Mouse (Mus musculus): ENCODE results near the gene Wdr20rt. TPM values are rescaled to one million over a fixed set of nuclear protein-coding genes. Genes with fewer than 3 reads are reported as not detected.

Gene Wdr20rt
- polyA plus RNA-seq, 1 experiment from 2014 or later = not detected

DNA sequence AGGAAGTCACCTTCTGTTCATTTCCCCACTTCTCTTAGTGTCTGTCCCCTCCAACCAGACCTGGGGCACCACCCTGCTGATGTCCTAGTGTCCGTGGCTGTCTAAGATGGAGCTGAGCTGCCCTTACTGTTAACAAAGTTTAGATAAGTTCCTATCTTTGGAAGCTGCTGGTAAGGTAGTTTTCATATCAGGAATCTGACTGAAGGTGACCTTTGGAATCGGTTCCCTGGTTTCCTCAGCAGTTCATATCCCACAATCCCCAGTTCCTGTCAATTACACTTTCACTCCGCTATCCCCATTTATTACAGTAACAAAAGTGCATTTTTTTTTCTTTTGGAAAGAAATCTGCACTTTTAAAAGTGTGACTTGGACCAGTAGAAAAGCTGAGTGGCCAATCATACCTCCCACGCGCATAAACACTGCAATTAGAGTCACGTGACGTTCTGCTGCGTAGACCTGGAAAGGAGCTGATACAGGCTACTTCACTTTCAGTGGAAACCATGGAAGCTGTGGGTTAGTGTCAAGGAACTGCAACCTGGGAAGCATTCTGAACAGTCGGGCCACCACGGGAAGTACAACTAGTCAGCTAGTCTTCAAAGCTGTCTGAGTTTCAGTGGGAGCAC, 24.9 kb downstream of the Wdr20rt start:
- no peak overlapping the region for H3K4me2 ChIP-seq (ENCODE audit: low read depth, low read length)
- H3K9ac ChIP-seq (ENCODE audit: low read length) = no peak overlapping the region
- no peaks in the 10 kb centered on the region for H3K4me1 ChIP-seq (replicated peaks; ENCODE audit: control insufficient read depth, insufficient read depth, low read length)
- H3K9me3 ChIP-seq (ENCODE audit: control insufficient read depth, low read length) = no peaks in the 10 kb centered on the region
- no peak overlapping the region for H3K4me3 ChIP-seq (ENCODE audit: low read length)
- no peak overlapping the region for H3K27ac ChIP-seq (ENCODE audit: low read length)
- 81% methylated on average over 10 of the region's 10 CpGs for WGBS
- H3K27me3 ChIP-seq (ENCODE audit: control insufficient read depth, insufficient read depth, low read depth, low read length) = no peaks in the 10 kb centered on the region
- no peak for ATAC-seq (ENCODE audit: low read depth)
- no peaks in the 10 kb centered on the region for H3K36me3 ChIP-seq (ENCODE audit: control insufficient read depth, insufficient read depth, low read length)

GRCm38 (mm10) chr12:65256887-65257286, 31.6 kb downstream of the Wdr20rt start:
- no peaks in the 10 kb centered on the region for H3K9me3 ChIP-seq (ENCODE audit: control insufficient read depth, low read length)
- H3K9ac ChIP-seq (ENCODE audit: low read length) = no peak overlapping the region
- no peak overlapping the region for H3K4me3 ChIP-seq (ENCODE audit: low read length)
- H3K4me2 ChIP-seq (ENCODE audit: low read depth, low read length) = no peak overlapping the region
- no peaks in the 10 kb centered on the region for H3K27me3 ChIP-seq (ENCODE audit: control insufficient read depth, insufficient read depth, low read depth, low read length)
- H3K27ac ChIP-seq (ENCODE audit: low read length) = no peak overlapping the region
- ATAC-seq (ENCODE audit: low read depth) = no peak
- no peaks in the 10 kb centered on the region for H3K36me3 ChIP-seq (ENCODE audit: control insufficient read depth, insufficient read depth, low read length)
- H3K4me1 ChIP-seq (replicated peaks; ENCODE audit: control insufficient read depth, insufficient read depth, low read length) = no peaks in the 10 kb centered on the region

GRCm38 (mm10) chr12:65258212-65259138, 33.2 kb downstream of the Wdr20rt start:
- H3K27me3 ChIP-seq (ENCODE audit: control insufficient read depth, insufficient read depth, low read depth, low read length) = no peaks in the 10 kb centered on the region

DNA sequence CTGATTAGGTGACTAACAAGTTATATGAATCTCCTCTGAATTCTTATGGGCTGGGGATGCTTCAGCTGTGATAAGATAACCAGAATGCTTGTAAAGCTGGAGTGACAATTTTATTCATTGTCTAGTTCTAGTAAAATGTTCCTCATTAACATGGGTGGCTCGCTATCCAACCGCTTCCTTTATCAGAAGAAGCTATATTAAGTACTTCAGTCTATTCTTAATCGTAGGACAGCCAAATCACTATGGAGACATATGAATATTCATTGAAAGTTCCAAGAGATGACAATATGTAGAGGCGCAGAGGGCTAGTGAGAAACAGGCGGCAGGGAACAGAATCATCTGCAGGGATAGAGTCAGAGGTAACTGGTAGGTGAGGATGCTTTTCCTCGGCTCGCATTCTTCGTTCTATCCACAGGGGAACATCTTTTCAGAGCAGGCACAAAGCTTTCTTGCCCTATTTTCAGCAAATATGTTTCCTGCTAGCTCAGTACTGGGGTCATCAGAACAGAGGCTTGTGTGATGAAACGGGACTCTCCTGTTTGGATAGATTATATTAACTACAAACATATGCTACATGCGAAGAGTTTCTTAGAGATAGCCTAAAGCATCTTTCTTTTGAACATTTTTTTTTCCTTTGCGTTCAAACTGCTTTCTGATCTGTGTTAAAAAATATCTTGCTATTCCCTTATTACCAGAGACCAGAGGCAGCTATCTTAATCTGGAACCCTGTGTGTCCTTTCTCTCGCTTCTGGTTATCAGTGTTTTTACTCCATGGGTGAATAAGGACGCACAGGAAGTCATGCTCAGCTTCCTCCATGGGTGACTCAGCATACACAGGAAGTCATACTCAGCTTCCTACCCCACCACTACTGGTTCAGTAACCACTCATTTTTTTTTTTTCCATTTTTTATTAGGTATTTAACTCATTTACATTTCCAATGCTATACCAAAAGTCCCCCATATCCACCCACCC, 34.1 kb downstream of the Wdr20rt start:
- WGBS = 59% methylated on average over 13 of the region's 13 CpGs

More at GRCm38 (mm10) chr12:65258212-65259138, 33.2 kb downstream of the Wdr20rt start:
- 20% methylated on average over 19 of the region's 19 CpGs for WGBS
- no peak overlapping the region for H3K27ac ChIP-seq (ENCODE audit: low read length)
- 0 out of 2 replicates have a peak, but pooled peaks have one; percentile 64 for ATAC-seq (ENCODE audit: low read depth)
- peak overlapping the region; percentile 52 for H3K4me2 ChIP-seq (ENCODE audit: low read depth, low read length)
- no peaks in the 10 kb centered on the region for H3K36me3 ChIP-seq (ENCODE audit: control insufficient read depth, insufficient read depth, low read length)
- H3K9me3 ChIP-seq (ENCODE audit: control insufficient read depth, low read length) = no peaks in the 10 kb centered on the region
- peak overlapping the region; percentile 25 for H3K4me3 ChIP-seq (ENCODE audit: low read length)
- H3K4me1 ChIP-seq (replicated peaks; ENCODE audit: control insufficient read depth, insufficient read depth, low read length) = no peaks in the 10 kb centered on the region
- H3K9ac ChIP-seq (ENCODE audit: low read length) = no peak overlapping the region

GRCm38 (mm10) chr12:65268311-65268984, 43.1 kb downstream of the Wdr20rt start:
- no peak for ATAC-seq (ENCODE audit: low read depth)
- H3K9ac ChIP-seq (ENCODE audit: low read length) = no peak overlapping the region

More for the DNA sequence above, 34.1 kb downstream of the Wdr20rt start:
- ATAC-seq (ENCODE audit: low read depth) = no peak
- Histone ChIP-seq H3K4me2 (ENCODE audit: low read depth, low read length) (peak overlapping the region; percentile 52), H3K4me3 (ENCODE audit: low read length) (peak overlapping the region; percentile 25; the same call in 1 of the 2 replicates), H3K27ac (ENCODE audit: low read length) (no peak overlapping the region), H3K27me3 (ENCODE audit: control insufficient read depth, insufficient read depth, low read depth, low read length) (no peaks in the 10 kb centered on the region), H3K9ac (ENCODE audit: low read length) (no peak overlapping the region), H3K9me3 (ENCODE audit: control insufficient read depth, low read length) (no peaks in the 10 kb centered on the region), H3K4me1 (replicated peaks; ENCODE audit: control insufficient read depth, insufficient read depth, low read length) (no peaks in the 10 kb centered on the region), H3K36me3 (ENCODE audit: control insufficient read depth, insufficient read depth, low read length) (no peaks in the 10 kb centered on the region)

GRCm38 (mm10) chr12:65269406-65269805, 44.1 kb downstream of the Wdr20rt start:
- Histone ChIP-seq H3K27me3 (ENCODE audit: control insufficient read depth, insufficient read depth, low read depth, low read length) (no peaks in the 10 kb centered on the region), H3K36me3 (ENCODE audit: control insufficient read depth, insufficient read depth, low read length) (no peaks in the 10 kb centered on the region), H3K4me2 (ENCODE audit: low read depth, low read length) (no peak overlapping the region), H3K9ac (ENCODE audit: low read length) (no peak overlapping the region), H3K4me1 (replicated peaks; ENCODE audit: control insufficient read depth, insufficient read depth, low read length) (no peaks in the 10 kb centered on the region), H3K27ac (ENCODE audit: low read length) (no peak overlapping the region), H3K4me3 (ENCODE audit: low read length) (no peak overlapping the region), H3K9me3 (ENCODE audit: control insufficient read depth, low read length) (no peaks in the 10 kb centered on the region)
- ATAC-seq (ENCODE audit: low read depth) = no peak
- 83% methylated on average over 5 of the region's 5 CpGs for WGBS

More at GRCm38 (mm10) chr12:65268311-65268984, 43.1 kb downstream of the Wdr20rt start:
- Histone ChIP-seq H3K27ac (ENCODE audit: low read length) (no peak overlapping the region), H3K36me3 (ENCODE audit: control insufficient read depth, insufficient read depth, low read length) (no peaks in the 10 kb centered on the region), H3K4me2 (ENCODE audit: low read depth, low read length) (no peak overlapping the region), H3K4me3 (ENCODE audit: low read length) (no peak overlapping the region), H3K9me3 (ENCODE audit: control insufficient read depth, low read length) (no peaks in the 10 kb centered on the region), H3K27me3 (ENCODE audit: control insufficient read depth, insufficient read depth, low read depth, low read length) (no peaks in the 10 kb centered on the region), H3K4me1 (replicated peaks; ENCODE audit: control insufficient read depth, insufficient read depth, low read length) (no peaks in the 10 kb centered on the region)
- 70% methylated on average over 5 of the region's 5 CpGs for WGBS

DNA sequence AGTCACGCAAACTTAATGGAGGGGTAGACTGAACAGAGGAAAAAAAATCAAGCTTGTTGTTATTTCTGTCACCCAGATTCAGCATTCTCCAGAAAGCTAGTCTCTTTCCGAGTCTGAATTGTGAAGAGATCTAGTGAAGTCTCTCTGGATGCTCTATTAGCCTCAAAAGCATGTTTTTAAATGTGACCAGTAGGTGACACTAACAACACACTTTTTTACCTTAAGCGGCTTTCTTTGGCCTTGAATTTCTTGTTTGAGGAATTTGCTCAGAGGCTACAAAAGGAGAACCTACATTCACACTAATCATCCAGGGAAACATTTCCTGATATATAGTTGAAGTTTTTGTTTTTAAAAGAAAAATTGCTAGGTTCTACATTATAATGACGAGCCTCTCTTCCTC, 48.5 kb downstream of the Wdr20rt start:
- Histone ChIP-seq H3K4me1 (replicated peaks; ENCODE audit: control insufficient read depth, insufficient read depth, low read length) (no peaks in the 10 kb centered on the region), H3K27ac (ENCODE audit: low read length) (no peak overlapping the region), H3K4me2 (ENCODE audit: low read depth, low read length) (no peak overlapping the region), H3K9ac (ENCODE audit: low read length) (no peak overlapping the region), H3K4me3 (ENCODE audit: low read length) (no peak overlapping the region), H3K9me3 (ENCODE audit: control insufficient read depth, low read length) (no peaks in the 10 kb centered on the region), H3K27me3 (ENCODE audit: control insufficient read depth, insufficient read depth, low read depth, low read length) (no peaks in the 10 kb centered on the region), H3K36me3 (ENCODE audit: control insufficient read depth, insufficient read depth, low read length) (no peaks in the 10 kb centered on the region)
- 57% methylated on average over 4 of the region's 4 CpGs for WGBS
- no peak for ATAC-seq (ENCODE audit: low read depth)

All from lung, embryonic 16.5 days (tissue).